Mouse (Mus musculus) spleen, postnatal 14 days (tissue): ENCODE results near the gene Tmem184c.

ENCODE experiments used
- DNase-seq, 2 experiments: peaks; one replicate each; pipeline ENCODE4 v3.0.0; 2021 to 2022; ENCODE audit warnings: low spot score in 2 of 2

The Tmem184c gene

GRCm38 (mm10) chr8:77610374-77610969 is at the start of gene Tmem184c:
Gene Tmem184c (minus strand): TSS chr8:77610698.
- peak; percentile 96 for DNase-seq

GRCm38 (mm10) chr8:77659534-77660080 is 49.1 kb upstream of the Tmem184c start:
- no peak for DNase-seq

- no peak for DNase-seq
Observed at GRCm38 (mm10) chr8:77658356-77658755, 47.9 kb upstream of the Tmem184c start.

GRCm38 (mm10) chr8:77650646-77651190 is 40.2 kb upstream of the Tmem184c start:
- no peak for DNase-seq

GRCm38 (mm10) chr8:77640093-77640839 is 29.8 kb upstream of the Tmem184c start:
- DNase-seq: no peak

- DNase-seq: no peak
Observed at GRCm38 (mm10) chr8:77637593-77637992, 27.1 kb upstream of the Tmem184c start.

GRCm38 (mm10) chr8:77634035-77634434 is 23.5 kb upstream of the Tmem184c start:
- DNase-seq: no peak

- DNase-seq: no peak
Observed at GRCm38 (mm10) chr8:77633211-77633610, 22.7 kb upstream of the Tmem184c start.

GRCm38 (mm10) chr8:77630691-77631090 is 20.2 kb upstream of the Tmem184c start:
- DNase-seq: no peak

- peak; percentile 14 to 49 for DNase-seq
Observed at GRCm38 (mm10) chr8:77629858-77630537, 19.5 kb upstream of the Tmem184c start.

- DNase-seq: no peak
Observed at GRCm38 (mm10) chr8:77623677-77624209, 13.2 kb upstream of the Tmem184c start.

GRCm38 (mm10) chr8:77617916-77618315 is 7.4 kb upstream of the Tmem184c start:
- peak in 1 of 2 experiments; percentile 4 for DNase-seq

- no peak for DNase-seq
Observed at GRCm38 (mm10) chr8:77609621-77610020, 877 bp downstream of the Tmem184c start.

- no peak for DNase-seq
Observed at GRCm38 (mm10) chr8:77584174-77584573, 26.3 kb downstream of the Tmem184c start.

- no peak for DNase-seq
Observed at GRCm38 (mm10) chr8:77577674-77578073, 32.8 kb downstream of the Tmem184c start.

GRCm38 (mm10) chr8:77574229-77574628 is 36.3 kb downstream of the Tmem184c start:
- DNase-seq: no peak

GRCm38 (mm10) chr8:77561441-77561840 is 49.1 kb downstream of the Tmem184c start:
- DNase-seq: no peak

GRCm38 (mm10) chr8:77552491-77552890 is 58.0 kb downstream of the Tmem184c start:
- DNase-seq: no peak

GRCm38 (mm10) chr8:77549881-77550580 is 60.5 kb downstream of the Tmem184c start:
- peak in 1 of 2 experiments; percentile 5 for DNase-seq

GRCm38 (mm10) chr8:77549121-77549706 is 61.3 kb downstream of the Tmem184c start, which contains the start of gene Prmt9:
Gene Prmt9 (plus strand): TSS chr8:77549397.
- peak; percentile 87 to 93 for DNase-seq
